Mouse (Mus musculus): Measurements from ENCODE around the gene Rit1.

GRCm38 (mm10) chr3:88717198-88717798 lies 660 bp downstream of the Rit1 start:
- TF ChIP-seq CTCF (conservative IDR thresholded peaks at IDR 0.05; ENCODE audit: insufficient read depth, insufficient read length, low read depth, low read length) (no peak), POLR2A (IDR thresholded peaks at IDR 0.05; ENCODE audit: low read depth, low read length) (no peak)

Measured in kidney, adult 2 months (tissue).